8 mouse cellular contexts compared by ENCODE assay signal in the genomic region with DNA sequence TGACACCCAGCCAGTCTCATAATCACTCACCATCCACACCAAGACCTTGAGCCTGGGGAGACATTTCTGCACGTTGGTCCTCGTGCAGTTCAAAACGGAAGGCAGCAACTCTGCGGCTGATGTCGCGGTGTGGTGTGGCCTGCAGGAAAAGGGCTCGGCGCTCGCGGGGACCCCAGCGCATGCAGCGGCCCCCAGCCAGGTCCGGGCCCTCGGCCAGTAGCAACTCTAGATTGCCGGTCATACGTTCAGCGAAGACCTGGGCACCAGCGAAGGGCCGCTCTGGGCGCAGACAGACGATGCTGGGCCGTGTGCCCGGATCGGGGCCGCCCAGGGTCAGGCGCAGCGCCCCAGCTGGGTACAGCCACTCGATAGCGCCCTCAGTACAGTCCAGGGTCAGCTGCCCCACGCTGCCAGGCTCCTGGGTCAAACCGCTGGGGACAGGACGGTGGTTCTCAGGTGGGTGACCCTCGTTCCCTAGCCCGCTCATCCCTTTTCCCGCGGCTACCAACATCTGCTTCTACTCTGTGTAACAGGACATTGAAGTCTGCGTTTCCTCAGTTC. TPM values are rescaled to one million over a fixed set of nuclear protein-coding genes. Genes with fewer than 3 reads are reported as not detected.
A peak's percentile ranks its signal among the peaks of the same experiment; 100 is the strongest.
DNase-seq lines count a peak whose midpoint lies in the region; ATAC-seq lines count a peak whose summit lies in the region.

No protein-coding gene starts in this region.

- H3K4me3 ChIP-seq in erythroblast, embryonic 14.5 days (replicated peaks), result peak overlapping the region; percentile 82
- peak overlapping the region; percentile 67 for H3K4me3 ChIP-seq in kidney, embryonic 15.5 days (replicated peaks)
- peak overlapping the region; percentile 46 for H3K4me3 ChIP-seq in midbrain, embryonic 14.5 days (replicated peaks; ENCODE audit: low read depth, low read length)

- peak overlapping the region; percentile 65 for H3K9ac ChIP-seq in kidney, embryonic 15.5 days
- peak overlapping the region; percentile 44; the same call in 1 of the 2 replicates for H3K9ac ChIP-seq in midbrain, embryonic 14.5 days (replicated peaks; ENCODE audit: low read length)

- WGBS in kidney, embryonic 15.5 days, result 1% methylated on average over 37 of the region's 37 CpGs
- WGBS in midbrain, embryonic 14.5 days, result under 1% methylated on average over 37 of the region's 37 CpGs

- peaks cover 59% of the 10 kb centered on the region for H3K4me1 ChIP-seq in erythroblast, embryonic 14.5 days (ENCODE audit: control insufficient read depth)
- peaks cover 53% of the 10 kb centered on the region for H3K4me1 ChIP-seq in kidney, embryonic 15.5 days
- H3K4me1 ChIP-seq in midbrain, embryonic 14.5 days (ENCODE audit: control insufficient read depth, insufficient read depth, low read length), result peaks cover 37% of the 10 kb centered on the region

- ATAC-seq in erythroblast, adult 5-6 weeks (replicated peaks; ENCODE audit: low FRiP score, poor library complexity, severe bottlenecking), result no peak
- 0 out of 2 replicates have a peak, but pooled peaks have one; percentile 8 for ATAC-seq in kidney, embryonic 15.5 days (replicated peaks; ENCODE audit: low FRiP score)
- no peak for ATAC-seq in midbrain, embryonic 14.5 days (ENCODE audit: low FRiP score, low TSS enrichment)

- peaks cover 2% of the 10 kb centered on the region for H3K27me3 ChIP-seq in erythroblast, embryonic 14.5 days (ENCODE audit: control insufficient read depth)
- peaks cover 4% of the 10 kb centered on the region for H3K27me3 ChIP-seq in kidney, embryonic 15.5 days
- no peaks in the 10 kb centered on the region for H3K27me3 ChIP-seq in midbrain, embryonic 14.5 days (ENCODE audit: control insufficient read depth, insufficient read depth, low read length)

- peak overlapping the region; percentile 93 for H3K4me2 ChIP-seq in kidney, embryonic 15.5 days
- H3K4me2 ChIP-seq in midbrain, embryonic 14.5 days (ENCODE audit: low read length), result peak overlapping the region; percentile 76

- H3K27ac ChIP-seq in kidney, embryonic 15.5 days, result peak overlapping the region; percentile 56
- H3K27ac ChIP-seq in midbrain, embryonic 14.5 days (replicated peaks; ENCODE audit: low read depth, low read length), result 0 out of 2 replicates have a peak overlapping the region, but pooled peaks have one; percentile 2

- no peaks in the 10 kb centered on the region for H3K9me3 ChIP-seq in erythroblast, embryonic 14.5 days (ENCODE audit: control insufficient read depth, low read length)
- no peaks in the 10 kb centered on the region for H3K9me3 ChIP-seq in kidney, embryonic 15.5 days (replicated peaks)
- no peaks in the 10 kb centered on the region for H3K9me3 ChIP-seq in midbrain, embryonic 14.5 days (ENCODE audit: control insufficient read depth, low read length)

- DNase-seq in R1 (ENCODE audit: low read depth, low spot score), result peak; percentile 32
- peak; percentile 63 for DNase-seq in gastrocnemius, postnatal 14 days
- DNase-seq in midbrain, embryonic 14.5 days, result no peak
- no peak for DNase-seq in layer of hippocampus, postnatal 14 days (ENCODE audit: low spot score in 2 of 2)
- DNase-seq in urinary bladder, postnatal 4 days (ENCODE audit: low spot score in 2 of 2), result no peak

- intact Hi-C loops in gastrocnemius, postnatal 14 days (cut with DNase I; ENCODE audit: low total_unique reads), result loop anchor here (5.0 kb wide), 1 partner anchor 64 kb away; no protein-coding TSS in a partner anchor

- H3K36me3 ChIP-seq in erythroblast, embryonic 14.5 days (ENCODE audit: control insufficient read depth), result peaks cover 7% of the 10 kb centered on the region
- H3K36me3 ChIP-seq in kidney, embryonic 15.5 days, result 0 out of 2 replicates have a peak, but pooled peaks cover 3% of the 10 kb centered on the region
- no peaks in the 10 kb centered on the region for H3K36me3 ChIP-seq in midbrain, embryonic 14.5 days (ENCODE audit: control insufficient read depth, insufficient read depth, low read length)

RNA-seq across cellular contexts. Expression of gene Metrn, which starts 0.6 kb away (rescaled TPM):
- 7.2 and 7.4 TPM in 2 replicates for polyA plus RNA-seq in erythroblast, embryonic 14.5 days (2012)
- total RNA-seq in erythroblast, adult 5-6 weeks (2015; ENCODE audit: low replicate concordance), result 1.3 and 2.9 TPM in 2 replicates
- total RNA-seq in erythroblast, adult 5-6 weeks (2017; ENCODE audit: low replicate concordance), result 3.2 TPM in 2 replicates
- total RNA-seq in gastrocnemius, postnatal 14 days (2021), result 10 to 100 TPM; 46.6 to 60.9 TPM
- 53.5 and 58.5 TPM in 2 replicates for polyA plus RNA-seq in kidney, embryonic 15.5 days (2015; fragmentation: Nextera tagmentation; extraction: Ambion mirVana)
- polyA plus RNA-seq in midbrain, embryonic 14.5 days (2014; fragmentation: Nextera tagmentation; extraction: Ambion mirVana), result 5.8 and 9.7 TPM in 2 replicates
- 10 to 100 TPM; 82.0 to 86.9 TPM for total RNA-seq in layer of hippocampus, postnatal 14 days (2021)

RNA-seq across cellular contexts. Expression of gene AC134908.4, which starts 0.8 kb away (rescaled TPM):
- polyA plus RNA-seq in erythroblast, embryonic 14.5 days (2012), result not detected in 2 replicates
- total RNA-seq in erythroblast, adult 5-6 weeks (2015; ENCODE audit: low replicate concordance), result not detected in 2 replicates
- not detected in 2 replicates for total RNA-seq in erythroblast, adult 5-6 weeks (2017; ENCODE audit: low replicate concordance)
- not detected for total RNA-seq in gastrocnemius, postnatal 14 days (2021)
- polyA plus RNA-seq in kidney, embryonic 15.5 days (2015; fragmentation: Nextera tagmentation; extraction: Ambion mirVana), result not detected in 2 replicates
- not detected in 2 replicates for polyA plus RNA-seq in midbrain, embryonic 14.5 days (2014; fragmentation: Nextera tagmentation; extraction: Ambion mirVana)
- not detected for total RNA-seq in layer of hippocampus, postnatal 14 days (2021)

RNA-seq across cellular contexts. Expression of gene Fam173a, which starts 3.6 kb away (rescaled TPM):
- polyA plus RNA-seq in erythroblast, embryonic 14.5 days (2012), result 2.8 and 3.7 TPM in 2 replicates
- 14.8 and 24.9 TPM in 2 replicates for total RNA-seq in erythroblast, adult 5-6 weeks (2015; ENCODE audit: low replicate concordance)
- total RNA-seq in erythroblast, adult 5-6 weeks (2017; ENCODE audit: low replicate concordance), result 7.7 and 9.6 TPM in 2 replicates
- 10 to 100 TPM; 36.1 to 37.9 TPM for total RNA-seq in gastrocnemius, postnatal 14 days (2021)
- polyA plus RNA-seq in kidney, embryonic 15.5 days (2015; fragmentation: Nextera tagmentation; extraction: Ambion mirVana), result 91.7 and 101 TPM in 2 replicates
- polyA plus RNA-seq in midbrain, embryonic 14.5 days (2014; fragmentation: Nextera tagmentation; extraction: Ambion mirVana), result 89.0 and 103 TPM in 2 replicates
- total RNA-seq in layer of hippocampus, postnatal 14 days (2021), result 10 to 100 TPM; 80.2 to 80.3 TPM

RNA-seq across cellular contexts. Expression of gene Ccdc78, which starts 9.9 kb away (rescaled TPM):
- polyA plus RNA-seq in erythroblast, embryonic 14.5 days (2012), result not detected in 2 replicates
- total RNA-seq in erythroblast, adult 5-6 weeks (2015; ENCODE audit: low replicate concordance), result not detected in 2 replicates
- not detected in 2 replicates for total RNA-seq in erythroblast, adult 5-6 weeks (2017; ENCODE audit: low replicate concordance)
- not detected for total RNA-seq in gastrocnemius, postnatal 14 days (2021)
- 0.23 and 0.29 TPM in 2 replicates for polyA plus RNA-seq in kidney, embryonic 15.5 days (2015; fragmentation: Nextera tagmentation; extraction: Ambion mirVana)
- 0.18 and 0.20 TPM in 2 replicates for polyA plus RNA-seq in midbrain, embryonic 14.5 days (2014; fragmentation: Nextera tagmentation; extraction: Ambion mirVana)
- total RNA-seq in layer of hippocampus, postnatal 14 days (2021), result under 1 TPM in 1 of 2 experiments, not detected in 1; 0.30 TPM

RNA-seq across cellular contexts. Expression of gene Haghl, which starts 10.8 kb away (rescaled TPM):
- polyA plus RNA-seq in erythroblast, embryonic 14.5 days (2012), result 0.46 and 0.59 TPM in 2 replicates
- 2.9 TPM in 1 of 2 replicates, not detected in the other for total RNA-seq in erythroblast, adult 5-6 weeks (2015; ENCODE audit: low replicate concordance)
- total RNA-seq in erythroblast, adult 5-6 weeks (2017; ENCODE audit: low replicate concordance), result 1.9 and 3.1 TPM in 2 replicates
- 10 to 100 TPM; 13.9 to 16.1 TPM for total RNA-seq in gastrocnemius, postnatal 14 days (2021)
- polyA plus RNA-seq in kidney, embryonic 15.5 days (2015; fragmentation: Nextera tagmentation; extraction: Ambion mirVana), result 63.0 and 74.8 TPM in 2 replicates
- polyA plus RNA-seq in midbrain, embryonic 14.5 days (2014; fragmentation: Nextera tagmentation; extraction: Ambion mirVana), result 155 and 181 TPM in 2 replicates
- total RNA-seq in layer of hippocampus, postnatal 14 days (2021), result 100 to 1,000 TPM; 125 to 128 TPM

Comparison
In these comparisons a context has a peak if more than half of its experiments do, and no peak if none do; other contexts are left out.
1. DNase-seq: peak in R1 (single experiment) and gastrocnemius, postnatal 14 days (single experiment); none in midbrain, embryonic 14.5 days (single experiment), layer of hippocampus, postnatal 14 days (0 of 2) and urinary bladder, postnatal 4 days (0 of 2).
2. RNA of gene Metrn, which starts 0.6 kb away (total RNA-seq): 82.0 to 86.9 TPM in layer of hippocampus, postnatal 14 days and 46.6 to 60.9 TPM in gastrocnemius, postnatal 14 days; 1.3 to 3.2 TPM in erythroblast, adult 5-6 weeks; every median in the first group is over 10 times any median in the second.
3. Peak in every context shown above with its lines, with median percentiles within 50 percentile points of each other: H3K4me3 ChIP-seq.